Mouse (Mus musculus) olfactory bulb, adult 2 months (tissue): Measurements from ENCODE around the gene BC035044.

ENCODE experiments used
- CTCF ChIP-seq: fragments of 200-500 bp; IDR thresholded peaks from 2 replicates; pipeline ENCODE4 v1.5.1; 2012; ENCODE audit warnings: low read depth, mild to moderate bottlenecking, low read length, moderate library complexity; ENCODE audit not compliant: insufficient read depth
- POLR2A ChIP-seq: fragments of 200-500 bp; IDR thresholded peaks from 2 replicates; pipeline ENCODE4 v1.6.1; 2012; ENCODE audit warnings: mild to moderate bottlenecking, low read depth, low read length, moderate library complexity; ENCODE audit not compliant: insufficient read depth

DNA sequence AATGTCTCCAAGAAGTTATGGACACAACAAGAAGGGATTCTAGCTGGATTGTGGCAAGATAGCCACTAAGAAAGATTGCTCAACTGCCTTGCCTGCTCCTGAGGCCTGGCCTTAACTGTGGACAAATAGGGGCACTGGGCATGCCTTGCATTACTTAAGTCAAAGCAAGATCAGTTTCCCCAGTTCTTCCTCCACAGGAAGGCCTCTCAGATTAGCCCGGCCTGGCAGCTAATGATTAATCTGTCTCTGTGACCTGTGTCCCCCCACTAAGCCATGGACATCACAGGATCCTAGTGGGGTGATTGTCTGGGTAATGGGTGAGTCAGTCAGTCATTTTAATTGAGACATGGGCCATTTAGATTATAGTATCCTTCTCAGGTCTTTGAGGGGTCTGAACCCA, 35.4 kb downstream of the BC035044 start:
- TF ChIP-seq POLR2A (no peak), CTCF (no peak)
